Mouse (Mus musculus): ENCODE measurements at regions not wholly inside any gene's neighbourhood (a gene's known extent, or its start where the extent isn't known, plus 50 kb on each side); places are given as distances from the start of the nearest gene placed in this dataset.
A peak's percentile ranks its signal among the peaks of the same experiment; 100 is the strongest.

DNA sequence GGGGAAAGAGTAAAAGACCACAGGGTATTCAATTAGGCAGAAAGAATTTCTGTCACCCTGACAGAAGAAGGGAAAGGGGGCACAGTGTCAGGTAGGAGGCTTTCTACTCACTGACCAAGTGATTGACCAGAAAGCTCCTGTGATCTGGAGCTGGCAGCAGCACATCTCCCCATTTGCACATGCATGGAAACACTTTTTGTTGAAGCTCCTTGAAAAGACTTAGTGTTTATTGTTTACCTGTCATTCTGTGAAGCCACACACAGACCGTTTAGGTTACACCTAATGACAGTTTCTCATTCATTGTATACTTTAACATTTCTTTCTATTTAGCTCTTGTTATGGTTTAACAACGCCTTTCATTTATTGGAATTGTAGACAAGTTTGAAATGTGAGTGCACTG, 458.9 kb downstream of the Tmem161b start:
- H3K4me1 ChIP-seq (ENCODE audit: control insufficient read depth, insufficient read depth, low read length): peaks cover 3% of the 10 kb centered on the region; the same call in 1 of the 2 replicates
- H3K9ac ChIP-seq (ENCODE audit: low read length): no peak overlapping the region
- H3K36me3 ChIP-seq (ENCODE audit: control insufficient read depth, insufficient read depth, low read length): no peaks in the 10 kb centered on the region
- H3K4me2 ChIP-seq (ENCODE audit: low read length): no peak overlapping the region
- H3K4me3 ChIP-seq (ENCODE audit: low read depth, low read length): no peak overlapping the region
- no peak overlapping the region for H3K27ac ChIP-seq (ENCODE audit: low read depth, low read length)
- DNase-seq (ENCODE audit: low spot score): peak; percentile 32
- peak; percentile 63 for ATAC-seq
- H3K27me3 ChIP-seq (replicated peaks; ENCODE audit: control insufficient read depth, insufficient read depth, low read length): no peaks in the 10 kb centered on the region
- no peaks in the 10 kb centered on the region for H3K9me3 ChIP-seq (replicated peaks; ENCODE audit: control insufficient read depth, low read length)
- 11% methylated on average over 2 of the region's 2 CpGs for WGBS

- Histone ChIP-seq H3K27me3 (replicated peaks; ENCODE audit: control insufficient read depth, insufficient read depth, low read length) (no peaks in the 10 kb centered on the region), H3K4me3 (ENCODE audit: low read depth, low read length) (no peak overlapping the region), H3K4me1 (ENCODE audit: control insufficient read depth, insufficient read depth, low read length) (peaks cover 1% of the 10 kb centered on the region; the same call in 1 of the 2 replicates), H3K4me2 (ENCODE audit: low read length) (no peak overlapping the region), H3K9ac (ENCODE audit: low read length) (no peak overlapping the region), H3K9me3 (replicated peaks; ENCODE audit: control insufficient read depth, low read length) (no peaks in the 10 kb centered on the region), H3K27ac (ENCODE audit: low read depth, low read length) (no peak overlapping the region), H3K36me3 (ENCODE audit: control insufficient read depth, insufficient read depth, low read length) (no peaks in the 10 kb centered on the region)
- DNase-seq (ENCODE audit: low spot score) (no peak), ATAC-seq (no peak)
- WGBS: 66% methylated on average over 2 of the region's 2 CpGs
Measured at GRCm38 (mm10) chr13:84685930-84686329, 463.8 kb downstream of the Tmem161b start.

DNA sequence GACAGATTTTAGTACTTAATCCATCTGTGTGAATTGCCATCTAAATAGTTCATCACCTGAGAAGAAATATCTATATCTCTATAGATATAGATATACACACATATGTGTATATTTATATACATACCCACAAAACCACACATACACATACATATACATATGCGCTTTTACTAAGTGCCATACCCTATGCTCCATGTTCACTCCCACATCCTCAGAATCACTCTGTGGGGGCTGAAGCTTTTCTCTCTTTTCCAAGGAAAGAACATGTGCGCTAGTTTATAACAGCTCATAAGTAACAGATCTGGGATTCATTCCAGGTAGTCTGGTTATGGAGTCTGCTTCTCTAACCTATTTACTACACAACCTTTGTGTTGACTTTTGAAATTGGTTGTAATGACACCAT, 471.4 kb downstream of the Tmem161b start:
- Histone ChIP-seq H3K27me3 (replicated peaks; ENCODE audit: control insufficient read depth, insufficient read depth, low read length) (no peaks in the 10 kb centered on the region), H3K9ac (ENCODE audit: low read length) (no peak overlapping the region), H3K9me3 (replicated peaks; ENCODE audit: control insufficient read depth, low read length) (no peaks in the 10 kb centered on the region), H3K4me1 (ENCODE audit: control insufficient read depth, insufficient read depth, low read length) (no peaks in the 10 kb centered on the region), H3K4me2 (ENCODE audit: low read length) (no peak overlapping the region), H3K4me3 (ENCODE audit: low read depth, low read length) (no peak overlapping the region), H3K27ac (ENCODE audit: low read depth, low read length) (no peak overlapping the region), H3K36me3 (ENCODE audit: control insufficient read depth, insufficient read depth, low read length) (no peaks in the 10 kb centered on the region)
- ATAC-seq: no peak
- DNase-seq (ENCODE audit: low spot score): peak; percentile 20
- 87% methylated on average over 2 of the region's 2 CpGs for WGBS

DNA sequence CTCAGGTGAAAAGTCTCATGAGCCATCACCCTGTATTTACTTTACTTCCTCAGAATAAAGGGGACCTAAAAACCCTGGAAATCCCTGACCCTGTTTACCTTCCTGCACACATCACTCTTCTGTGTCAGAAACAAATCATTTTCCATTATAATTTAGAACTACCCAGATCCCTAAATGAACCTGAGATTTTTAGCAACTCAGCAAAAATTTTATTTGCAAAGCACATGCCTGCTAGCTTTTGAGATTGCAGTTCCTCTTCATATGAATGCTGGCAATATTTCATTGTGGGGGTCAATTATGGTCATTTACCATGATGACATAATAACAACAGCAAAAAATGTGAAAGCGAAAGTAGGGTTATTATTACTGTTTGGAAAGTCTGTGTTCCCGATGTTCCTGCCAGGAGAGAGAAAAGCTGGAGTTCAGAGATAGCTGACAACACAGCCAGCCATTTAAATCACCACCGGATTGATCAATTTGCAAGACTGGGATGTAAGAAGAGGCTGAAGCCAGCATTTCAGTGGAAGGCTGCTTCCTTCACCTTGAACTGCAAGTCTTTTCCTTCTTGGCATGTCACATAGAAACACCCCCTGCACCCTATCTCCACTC, 476.5 kb downstream of the Tmem161b start:
- H3K27me3 ChIP-seq (replicated peaks; ENCODE audit: control insufficient read depth, insufficient read depth, low read length): no peaks in the 10 kb centered on the region
- no peaks in the 10 kb centered on the region for H3K9me3 ChIP-seq (replicated peaks; ENCODE audit: control insufficient read depth, low read length)
- WGBS: 73% methylated on average over 3 of the region's 3 CpGs
- H3K27ac ChIP-seq (ENCODE audit: low read depth, low read length): no peak overlapping the region
- H3K36me3 ChIP-seq (ENCODE audit: control insufficient read depth, insufficient read depth, low read length): no peaks in the 10 kb centered on the region
- no peak overlapping the region for H3K9ac ChIP-seq (ENCODE audit: low read length)
- H3K4me3 ChIP-seq (ENCODE audit: low read depth, low read length): no peak overlapping the region
- H3K4me1 ChIP-seq (ENCODE audit: control insufficient read depth, insufficient read depth, low read length): no peaks in the 10 kb centered on the region
- DNase-seq (ENCODE audit: low spot score) (peak; percentile 4), ATAC-seq (no peak)
- no peak overlapping the region for H3K4me2 ChIP-seq (ENCODE audit: low read length)

DNA sequence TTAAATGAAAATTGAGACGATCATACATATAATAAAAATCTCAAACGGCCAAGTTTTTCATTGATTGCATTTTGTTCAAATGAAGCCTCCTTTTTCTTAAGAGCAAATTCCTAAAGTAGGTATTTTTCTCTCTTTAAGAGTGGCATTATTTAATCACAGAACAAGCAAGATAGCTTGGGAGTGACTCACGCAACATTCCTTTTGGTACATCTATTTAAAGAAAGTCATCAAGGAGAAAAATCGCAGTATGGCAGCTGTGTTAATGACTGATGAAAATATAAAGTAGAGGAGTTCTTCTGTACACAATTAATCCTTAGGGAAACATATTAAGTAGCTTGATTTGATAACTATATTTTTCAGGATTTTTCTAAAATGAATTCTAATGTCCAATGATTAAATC, 448.0 kb upstream of the Ccnh start:
- no peaks in the 10 kb centered on the region for H3K36me3 ChIP-seq (ENCODE audit: control insufficient read depth, insufficient read depth, low read length)
- no peaks in the 10 kb centered on the region; the same call in 1 of the 2 replicates for H3K9me3 ChIP-seq (replicated peaks; ENCODE audit: control insufficient read depth, low read length)
- H3K4me2 ChIP-seq (ENCODE audit: low read length): no peak overlapping the region
- H3K4me3 ChIP-seq (ENCODE audit: low read depth, low read length): no peak overlapping the region
- no peak overlapping the region for H3K9ac ChIP-seq (ENCODE audit: low read length)
- no peak for DNase-seq (ENCODE audit: low spot score)
- no peaks in the 10 kb centered on the region for H3K27me3 ChIP-seq (replicated peaks; ENCODE audit: control insufficient read depth, insufficient read depth, low read length)
- H3K27ac ChIP-seq (ENCODE audit: low read depth, low read length): no peak overlapping the region
- no peaks in the 10 kb centered on the region for H3K4me1 ChIP-seq (ENCODE audit: control insufficient read depth, insufficient read depth, low read length)
- WGBS: 87% methylated on average over 4 of the region's 4 CpGs
- ATAC-seq: no peak

- H3K9ac ChIP-seq (ENCODE audit: low read length): peak overlapping the region; percentile 43; the same call in 1 of the 2 replicates
- no peaks in the 10 kb centered on the region; the same call in 1 of the 2 replicates for H3K9me3 ChIP-seq (replicated peaks; ENCODE audit: control insufficient read depth, low read length)
- H3K4me1 ChIP-seq (ENCODE audit: control insufficient read depth, insufficient read depth, low read length): peaks cover 7% of the 10 kb centered on the region
- no peaks in the 10 kb centered on the region for H3K36me3 ChIP-seq (ENCODE audit: control insufficient read depth, insufficient read depth, low read length)
- H3K4me3 ChIP-seq (ENCODE audit: low read depth, low read length): no peak overlapping the region
- no peak for ATAC-seq
- peak overlapping the region; percentile 48; the same call in 1 of the 2 replicates for H3K27ac ChIP-seq (ENCODE audit: low read depth, low read length)
- H3K4me2 ChIP-seq (ENCODE audit: low read length): peak overlapping the region; percentile 29; the same call in 1 of the 2 replicates
- no peaks in the 10 kb centered on the region for H3K27me3 ChIP-seq (replicated peaks; ENCODE audit: control insufficient read depth, insufficient read depth, low read length)
- DNase-seq (ENCODE audit: low spot score): peak; percentile 55
- whole genome bisulfite sequencing: 49% methylated on average over 2 of the region's 2 CpGs
Measured at GRCm38 (mm10) chr13:84748331-84748730, 440.9 kb upstream of the Ccnh start.

DNA sequence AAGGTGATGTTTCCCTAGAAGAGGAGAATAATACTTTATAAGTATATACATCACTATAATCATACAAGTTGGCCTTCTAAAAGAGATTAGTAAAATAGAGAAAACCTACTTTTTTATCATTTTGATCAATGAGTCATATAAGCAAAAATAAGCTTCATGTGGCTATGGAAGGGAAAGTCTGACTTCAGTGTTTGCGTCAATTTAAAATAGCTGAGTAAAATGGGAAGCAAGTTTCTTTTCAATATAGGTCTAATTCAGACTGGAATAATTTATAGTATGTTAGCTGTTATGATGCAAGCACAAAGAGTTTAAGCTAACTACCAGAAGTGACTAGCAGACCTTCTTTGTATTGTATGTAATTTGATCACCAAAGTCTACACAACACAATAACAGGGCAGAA, 440.0 kb upstream of the Ccnh start:
- Histone ChIP-seq H3K4me3 (ENCODE audit: low read depth, low read length) (no peak overlapping the region), H3K9ac (ENCODE audit: low read length) (peak overlapping the region; percentile 46), H3K4me1 (ENCODE audit: control insufficient read depth, insufficient read depth, low read length) (peaks cover 13% of the 10 kb centered on the region), H3K9me3 (replicated peaks; ENCODE audit: control insufficient read depth, low read length) (no peaks in the 10 kb centered on the region; the same call in 1 of the 2 replicates), H3K27me3 (replicated peaks; ENCODE audit: control insufficient read depth, insufficient read depth, low read length) (no peaks in the 10 kb centered on the region), H3K27ac (ENCODE audit: low read depth, low read length) (no peak overlapping the region), H3K4me2 (ENCODE audit: low read length) (no peak overlapping the region), H3K36me3 (ENCODE audit: control insufficient read depth, insufficient read depth, low read length) (no peaks in the 10 kb centered on the region)
- ATAC-seq (no peak), DNase-seq (ENCODE audit: low spot score) (no peak)
- 46% methylated on average over 1 of the region's 1 CpGs for WGBS

DNA sequence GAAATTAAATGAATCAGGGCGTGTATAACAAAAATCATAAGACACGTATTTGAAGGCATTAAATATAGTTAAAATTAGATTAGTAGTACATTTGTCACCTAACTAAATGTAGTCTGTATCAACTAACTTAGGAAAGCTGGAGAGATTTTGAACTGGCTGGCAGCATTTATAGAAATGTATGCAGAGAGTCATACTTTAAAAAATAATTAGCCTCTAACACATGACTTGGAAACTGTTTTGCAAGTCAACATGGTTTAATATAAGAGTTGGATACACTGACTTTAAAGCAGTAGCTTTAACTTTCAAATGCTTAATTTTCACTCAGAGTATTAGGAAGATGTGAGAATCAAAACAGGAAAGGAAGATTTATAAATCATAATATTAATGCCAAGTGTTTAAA, 439.1 kb upstream of the Ccnh start:
- H3K36me3 ChIP-seq (ENCODE audit: control insufficient read depth, insufficient read depth, low read length): no peaks in the 10 kb centered on the region
- no peak overlapping the region for H3K9ac ChIP-seq (ENCODE audit: low read length)
- no peaks in the 10 kb centered on the region for H3K27me3 ChIP-seq (replicated peaks; ENCODE audit: control insufficient read depth, insufficient read depth, low read length)
- no peaks in the 10 kb centered on the region; the same call in 1 of the 2 replicates for H3K9me3 ChIP-seq (replicated peaks; ENCODE audit: control insufficient read depth, low read length)
- 47% methylated on average over 2 of the region's 2 CpGs for WGBS
- no peak overlapping the region for H3K4me2 ChIP-seq (ENCODE audit: low read length)
- DNase-seq (ENCODE audit: low spot score) (peak; percentile 47), ATAC-seq (no peak)
- no peak overlapping the region for H3K4me3 ChIP-seq (ENCODE audit: low read depth, low read length)
- peaks cover 21% of the 10 kb centered on the region for H3K4me1 ChIP-seq (ENCODE audit: control insufficient read depth, insufficient read depth, low read length)
- peak overlapping the region; percentile 33; the same call in 1 of the 2 replicates for H3K27ac ChIP-seq (ENCODE audit: low read depth, low read length)

- Histone ChIP-seq H3K4me1 (ENCODE audit: control insufficient read depth, insufficient read depth, low read length) (peaks cover 26% of the 10 kb centered on the region), H3K36me3 (ENCODE audit: control insufficient read depth, insufficient read depth, low read length) (no peaks in the 10 kb centered on the region), H3K4me2 (ENCODE audit: low read length) (peak overlapping the region; percentile 28), H3K27me3 (replicated peaks; ENCODE audit: control insufficient read depth, insufficient read depth, low read length) (no peaks in the 10 kb centered on the region), H3K4me3 (ENCODE audit: low read depth, low read length) (no peak overlapping the region), H3K27ac (ENCODE audit: low read depth, low read length) (peak overlapping the region; percentile 94), H3K9ac (ENCODE audit: low read length) (peak overlapping the region; percentile 41; the same call in 1 of the 2 replicates), H3K9me3 (replicated peaks; ENCODE audit: control insufficient read depth, low read length) (no peaks in the 10 kb centered on the region)
- DNase-seq (ENCODE audit: low spot score) (peak; percentile 91), ATAC-seq (peak; percentile 85)
- WGBS: 9% methylated on average over 2 of the region's 2 CpGs
Measured at GRCm38 (mm10) chr13:84751576-84752490, 437.4 kb upstream of the Ccnh start.

Data from forebrain, embryonic 14.5 days (tissue).